Mouse (Mus musculus): ENCODE data around the gene Plg.

The Plg gene

GRCm38 (mm10) chr17:12377981-12378705 is at the start of gene Plg:
Gene Plg, plus strand, starts transcription at chr17:12378608.
- CTCF ChIA-PET, result interaction anchor here (0.6 kb wide), 1 partner anchor 798 kb away, joined by 4 read pairs; no protein-coding TSS in a partner anchor

- CTCF ChIA-PET, result no interaction called here
Measured at GRCm38 (mm10) chr17:12335115-12335514, 43.3 kb upstream of the Plg start.

GRCm38 (mm10) chr17:12336073-12336868 is 42.1 kb upstream of the Plg start:
- CTCF ChIA-PET, result no interaction called here

- CTCF ChIA-PET, result no interaction called here
Measured at GRCm38 (mm10) chr17:12337156-12337555, 41.3 kb upstream of the Plg start.

- CTCF ChIA-PET, result no interaction called here
Measured at GRCm38 (mm10) chr17:12343702-12344376, 34.6 kb upstream of the Plg start.

- CTCF ChIA-PET, result interaction anchor here (0.6 kb wide), 1 partner anchor 70 kb away, joined by 15 read pairs; no protein-coding TSS in a partner anchor
Measured at GRCm38 (mm10) chr17:12347462-12347861, 30.9 kb upstream of the Plg start.

GRCm38 (mm10) chr17:12351564-12351963 is 26.8 kb upstream of the Plg start:
- CTCF ChIA-PET, result no interaction called here

GRCm38 (mm10) chr17:12352781-12353180 is 25.6 kb upstream of the Plg start:
- CTCF ChIA-PET, result interaction anchor here (0.9 kb wide), 1 partner anchor 1493 kb away, joined by 7 read pairs; no protein-coding TSS in a partner anchor

- CTCF ChIA-PET, result no interaction called here
Measured at GRCm38 (mm10) chr17:12359876-12360275, 18.5 kb upstream of the Plg start.

GRCm38 (mm10) chr17:12363601-12364425 is 14.6 kb upstream of the Plg start:
- CTCF ChIA-PET, result no interaction called here

- CTCF ChIA-PET, result no interaction called here
Measured at GRCm38 (mm10) chr17:12364426-12364735, 14.0 kb upstream of the Plg start.

GRCm38 (mm10) chr17:12367373-12367930 is 11.0 kb upstream of the Plg start:
- CTCF ChIA-PET, result no interaction called here

- CTCF ChIA-PET, result no interaction called here
Measured at GRCm38 (mm10) chr17:12369393-12369792, 9.0 kb upstream of the Plg start.

- CTCF ChIA-PET, result no interaction called here
Measured at GRCm38 (mm10) chr17:12370289-12370688, 8.1 kb upstream of the Plg start.

- CTCF ChIA-PET, result interaction anchor here (0.6 to 1.2 kb wide), 8 partner anchors 17 to 338 kb away, joined by 3 to 19 read pairs (median 4); no protein-coding TSS in a partner anchor
Measured at GRCm38 (mm10) chr17:12371310-12371925, 7.0 kb upstream of the Plg start.

GRCm38 (mm10) chr17:12372021-12372420 is 6.4 kb upstream of the Plg start:
- CTCF ChIA-PET, result interaction anchor here (0.5 to 1.2 kb wide), 6 partner anchors 46 to 335 kb away, joined by 3 to 7 read pairs (median 4); no protein-coding TSS in a partner anchor

GRCm38 (mm10) chr17:12373601-12374144 is 4.7 kb upstream of the Plg start:
- CTCF ChIA-PET, result no interaction called here

- CTCF ChIA-PET, result no interaction called here
Measured at GRCm38 (mm10) chr17:12380287-12380686, 1.9 kb downstream of the Plg start.

- CTCF ChIA-PET, result no interaction called here
Measured at GRCm38 (mm10) chr17:12381579-12381978, 3.2 kb downstream of the Plg start.

GRCm38 (mm10) chr17:12382531-12382930 is 4.1 kb downstream of the Plg start:
- CTCF ChIA-PET, result no interaction called here
